Mouse (Mus musculus): Measurements from ENCODE around the gene Snai3. TPM values are rescaled to one million over a fixed set of nuclear protein-coding genes. Genes with fewer than 3 reads are reported as not detected.

The Snai3 gene
- 0.16 and 0.38 TPM in 2 replicates for polyA plus RNA-seq (2016; fragmentation: Nextera tagmentation; extraction: Ambion mirVana)

DNA sequence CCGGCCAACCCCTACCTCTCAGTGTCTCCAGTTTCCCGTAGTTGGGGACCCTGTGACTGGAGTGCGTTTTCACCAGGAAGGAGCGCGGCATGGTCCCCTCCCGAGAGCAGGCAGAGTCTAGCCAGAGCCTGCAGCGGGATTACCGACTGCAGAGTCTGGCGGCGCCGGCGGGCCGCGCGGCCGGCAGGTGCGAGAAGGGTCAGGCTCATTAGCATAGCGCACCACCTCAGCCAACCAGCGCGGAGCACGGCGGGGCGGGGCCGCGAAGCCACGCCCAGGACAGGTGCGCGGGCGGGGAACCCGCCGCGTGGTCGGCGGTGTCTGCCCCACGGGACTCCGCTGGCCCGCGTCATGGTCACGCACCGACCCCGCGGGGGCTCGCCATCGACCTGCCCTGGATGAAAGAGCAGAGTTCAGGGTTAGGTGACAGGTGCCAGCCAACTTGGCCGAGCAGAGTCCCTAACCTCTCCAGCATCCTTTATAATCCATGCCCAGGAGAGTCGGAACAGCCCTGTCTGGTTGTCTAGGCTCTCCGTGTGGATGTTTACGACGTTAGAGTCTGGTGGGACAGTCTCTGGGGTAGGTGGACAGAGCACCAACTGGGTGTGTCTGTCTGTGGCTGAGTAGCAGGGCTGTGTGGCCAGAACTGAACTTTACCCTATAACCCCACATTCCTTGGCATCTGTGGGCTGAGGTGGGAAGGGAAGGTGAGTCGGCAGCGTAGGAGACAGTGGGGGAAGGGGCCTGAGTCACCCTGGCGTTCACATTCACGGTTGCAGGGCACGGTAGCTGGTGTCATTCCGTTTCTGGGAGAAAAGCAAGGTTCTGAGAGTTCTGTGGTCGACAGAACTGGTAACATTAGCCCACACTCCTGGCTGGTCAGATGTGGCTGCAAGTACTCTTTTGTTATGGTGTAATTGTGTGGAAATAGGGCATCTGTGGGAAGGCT is at the start of gene Snai3:
Snai3 (minus strand) TSS at position 210 of the 949 bp plus-strand sequence.
- H3K36me3 ChIP-seq = peaks cover 7% of the 10 kb centered on the region
- H3K27me3 ChIP-seq = peaks cover 81% of the 10 kb centered on the region
- H3K4me1 ChIP-seq (replicated peaks) = peaks cover 18% of the 10 kb centered on the region
- H3K4me3 ChIP-seq (replicated peaks) = peak within 1 kb of the TSS; percentile 34
- peak; percentile 52; the same call in 1 of the 2 replicates for ATAC-seq (ENCODE audit: insufficient number of reproducible peaks, insufficient read depth, low FRiP score, low TSS enrichment, low read depth)
- no peak within 1 kb of the TSS for H3K9ac ChIP-seq (replicated peaks)
- H3K9me3 ChIP-seq = no peaks in the 10 kb centered on the region
- peak within 1 kb of the TSS; percentile 62 for H3K4me2 ChIP-seq
- WGBS = 2% methylated on average over 56 of the region's 56 CpGs
- no peak within 1 kb of the TSS for H3K27ac ChIP-seq

DNA sequence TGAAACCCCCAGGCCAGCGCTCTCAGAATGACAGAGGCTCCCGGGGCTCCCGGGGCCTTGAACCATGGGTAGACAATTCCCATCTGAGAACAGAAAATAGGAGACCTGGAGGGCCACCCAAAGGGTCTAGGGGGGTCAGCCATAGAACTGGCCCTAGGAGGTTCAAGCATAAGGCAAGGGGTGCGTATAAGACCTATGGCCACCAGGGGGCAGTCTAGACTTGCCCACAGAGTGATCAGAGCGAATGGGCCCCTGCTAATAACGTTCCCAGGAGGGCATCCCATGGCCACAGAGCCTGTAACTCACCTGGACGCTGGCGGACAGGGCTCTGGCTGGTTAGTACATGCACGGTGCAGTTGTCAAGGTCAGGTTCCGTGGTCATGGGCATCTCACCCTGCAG is 40.3 kb upstream of the Snai3 start:
- Histone ChIP-seq H3K4me1 (replicated peaks) (peaks cover 14% of the 10 kb centered on the region; the same call in 1 of the 2 replicates), H3K4me3 (replicated peaks) (no peak overlapping the region), H3K4me2 (no peak overlapping the region), H3K27ac (no peak overlapping the region), H3K27me3 (no peaks in the 10 kb centered on the region), H3K9me3 (no peaks in the 10 kb centered on the region), H3K9ac (replicated peaks) (no peak overlapping the region), H3K36me3 (peaks cover 52% of the 10 kb centered on the region)
- 35% methylated on average over 10 of the region's 10 CpGs for WGBS
- peak; percentile 26; the same call in 1 of the 2 replicates for ATAC-seq (ENCODE audit: insufficient number of reproducible peaks, insufficient read depth, low FRiP score, low TSS enrichment, low read depth)

DNA sequence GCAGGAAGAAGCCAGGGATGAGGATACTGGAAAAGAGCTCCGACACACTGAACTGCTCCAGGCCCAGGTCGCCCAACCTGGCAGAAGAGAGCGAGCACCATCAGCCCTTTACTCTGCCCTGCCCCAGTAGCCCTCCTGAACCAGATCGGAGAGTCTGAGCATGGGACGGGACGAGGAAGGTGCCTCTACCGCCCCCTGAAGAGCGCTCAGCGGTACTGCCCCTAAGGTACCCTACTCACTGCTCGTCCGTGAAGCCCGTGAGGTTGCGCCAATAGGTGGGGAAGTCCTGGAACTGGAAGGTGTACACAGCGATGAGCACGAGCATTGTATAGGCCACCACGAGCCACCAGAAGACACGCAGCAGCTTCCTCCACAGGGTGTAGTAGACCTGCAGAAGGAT is 37.4 kb upstream of the Snai3 start:
- peaks cover 73% of the 10 kb centered on the region for H3K36me3 ChIP-seq
- no peak overlapping the region for H3K27ac ChIP-seq
- no peaks in the 10 kb centered on the region for H3K27me3 ChIP-seq
- no peak overlapping the region for H3K9ac ChIP-seq (replicated peaks)
- no peak overlapping the region for H3K4me3 ChIP-seq (replicated peaks)
- no peak for ATAC-seq (ENCODE audit: insufficient number of reproducible peaks, insufficient read depth, low FRiP score, low TSS enrichment, low read depth)
- H3K9me3 ChIP-seq = no peaks in the 10 kb centered on the region
- 72% methylated on average over 17 of the region's 17 CpGs for WGBS
- H3K4me2 ChIP-seq = no peak overlapping the region
- peaks cover 5% of the 10 kb centered on the region; the same call in 1 of the 2 replicates for H3K4me1 ChIP-seq (replicated peaks)

DNA sequence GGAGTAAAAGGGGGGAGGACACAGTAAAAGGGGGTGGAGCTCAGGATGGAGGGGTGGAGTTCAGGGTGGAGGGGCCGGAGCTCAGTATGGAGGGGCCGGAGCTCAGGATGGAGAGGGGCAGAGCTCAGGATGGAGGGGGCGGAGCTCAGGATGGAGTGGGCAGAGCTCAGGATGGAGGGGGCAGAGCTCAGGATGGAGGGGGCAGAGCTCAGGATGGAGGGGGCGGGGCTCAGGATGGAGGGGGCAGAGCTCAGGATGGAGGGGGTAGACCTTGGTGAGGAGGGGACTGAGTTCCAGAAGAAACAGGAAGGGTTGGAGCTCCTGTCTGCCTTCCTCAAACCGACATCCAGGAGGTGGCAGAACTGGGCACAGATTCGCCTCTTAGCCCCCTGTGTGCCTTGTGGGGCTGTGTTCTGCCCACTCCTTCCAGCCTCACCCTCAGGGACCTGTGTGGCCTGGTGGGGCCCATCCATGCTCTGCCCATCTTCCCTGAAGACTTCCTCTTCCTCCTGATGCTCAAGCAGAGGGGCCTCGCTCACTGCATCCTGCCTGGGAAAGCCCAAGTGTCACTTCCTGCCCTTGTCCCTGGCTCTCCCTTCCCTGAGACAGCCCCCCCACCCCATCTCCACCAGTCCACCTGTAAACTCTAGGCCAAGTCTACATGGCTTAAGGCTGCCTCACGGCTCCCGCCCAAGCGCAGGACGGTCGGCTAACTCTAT is 36.6 kb upstream of the Snai3 start:
- Histone ChIP-seq H3K9me3 (no peaks in the 10 kb centered on the region), H3K27ac (no peak overlapping the region), H3K27me3 (no peaks in the 10 kb centered on the region), H3K36me3 (peaks cover 81% of the 10 kb centered on the region), H3K4me1 (replicated peaks) (peaks cover 5% of the 10 kb centered on the region; the same call in 1 of the 2 replicates), H3K4me3 (replicated peaks) (no peak overlapping the region), H3K9ac (replicated peaks) (no peak overlapping the region), H3K4me2 (no peak overlapping the region)
- WGBS = 87% methylated on average over 12 of the region's 12 CpGs
- no peak for ATAC-seq (ENCODE audit: insufficient number of reproducible peaks, insufficient read depth, low FRiP score, low TSS enrichment, low read depth)

DNA sequence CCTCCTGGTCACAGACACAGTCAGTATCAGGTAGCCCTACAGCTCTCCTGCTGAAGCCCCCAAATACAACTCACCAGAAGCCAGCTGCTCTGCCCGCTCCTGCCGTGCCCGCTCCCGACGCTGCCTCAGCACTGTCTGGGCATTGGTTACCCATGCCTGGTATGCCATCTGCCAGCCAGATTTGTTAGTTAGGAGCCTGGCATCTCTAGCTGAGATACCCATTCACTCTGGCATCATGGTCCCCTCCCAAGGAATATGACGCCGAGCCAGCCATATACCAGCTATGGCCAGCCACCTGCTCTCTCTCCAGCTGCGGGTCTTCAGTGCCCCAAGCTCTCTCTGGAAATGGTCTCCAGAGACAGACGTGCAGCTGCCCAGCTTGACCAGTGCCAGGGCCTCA is 27.9 kb upstream of the Snai3 start:
- H3K27ac ChIP-seq = no peak overlapping the region
- H3K27me3 ChIP-seq = no peaks in the 10 kb centered on the region
- peaks cover 95% of the 10 kb centered on the region for H3K36me3 ChIP-seq
- H3K4me3 ChIP-seq (replicated peaks) = no peak overlapping the region
- 95% methylated on average over 9 of the region's 9 CpGs for WGBS
- no peaks in the 10 kb centered on the region for H3K9me3 ChIP-seq
- H3K4me1 ChIP-seq (replicated peaks) = no peaks in the 10 kb centered on the region
- no peak for ATAC-seq (ENCODE audit: insufficient number of reproducible peaks, insufficient read depth, low FRiP score, low TSS enrichment, low read depth)
- H3K4me2 ChIP-seq = no peak overlapping the region
- H3K9ac ChIP-seq (replicated peaks) = no peak overlapping the region

DNA sequence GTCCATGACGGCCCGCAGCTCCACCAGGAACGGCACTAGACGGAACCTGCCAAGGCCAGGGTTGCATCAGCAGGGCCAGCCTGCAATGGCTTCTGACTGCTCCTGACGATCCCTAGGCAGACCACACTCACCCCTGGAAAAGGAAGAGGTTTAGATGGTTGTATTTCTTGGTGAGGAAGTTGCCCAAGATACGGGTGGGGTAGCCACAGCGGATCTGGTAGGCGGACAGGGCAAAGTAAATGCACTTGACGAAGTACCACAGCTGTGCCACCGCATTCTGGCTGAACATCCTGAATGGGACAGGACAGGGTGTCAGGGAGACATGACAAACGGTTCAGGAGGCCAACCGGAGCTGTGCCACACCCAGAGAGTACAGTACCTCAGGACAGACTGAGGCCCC is 24.3 kb upstream of the Snai3 start:
- Histone ChIP-seq H3K4me2 (no peak overlapping the region), H3K9ac (replicated peaks) (no peak overlapping the region), H3K27me3 (no peaks in the 10 kb centered on the region), H3K9me3 (no peaks in the 10 kb centered on the region), H3K36me3 (peaks cover 100% of the 10 kb centered on the region), H3K27ac (no peak overlapping the region), H3K4me1 (replicated peaks) (no peaks in the 10 kb centered on the region), H3K4me3 (replicated peaks) (no peak overlapping the region)
- 91% methylated on average over 12 of the region's 12 CpGs for WGBS
- ATAC-seq (ENCODE audit: insufficient number of reproducible peaks, insufficient read depth, low FRiP score, low TSS enrichment, low read depth) = no peak

DNA sequence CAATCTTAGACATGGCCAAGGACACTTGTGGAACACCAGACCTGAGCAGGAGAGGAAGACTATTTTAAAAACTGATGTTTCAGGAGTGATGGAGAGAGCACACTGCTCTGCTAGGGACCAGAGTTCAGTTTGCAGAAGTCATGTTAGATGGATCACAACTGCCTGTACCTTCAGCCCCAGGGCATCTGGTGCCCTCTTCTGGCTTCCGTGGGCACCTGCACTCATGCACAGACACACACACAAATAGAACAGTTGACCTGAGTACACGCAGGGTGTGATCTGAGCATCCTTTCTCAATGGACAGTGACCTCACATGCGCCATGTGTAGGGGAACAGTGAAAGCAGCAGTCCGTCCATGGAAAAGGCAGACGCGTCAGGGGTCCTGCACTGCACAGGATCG is 23.3 kb upstream of the Snai3 start:
- Histone ChIP-seq H3K27ac (no peak overlapping the region), H3K4me2 (no peak overlapping the region), H3K9ac (replicated peaks) (no peak overlapping the region), H3K4me1 (replicated peaks) (no peaks in the 10 kb centered on the region), H3K27me3 (no peaks in the 10 kb centered on the region), H3K4me3 (replicated peaks) (no peak overlapping the region), H3K36me3 (peaks cover 100% of the 10 kb centered on the region), H3K9me3 (no peaks in the 10 kb centered on the region)
- ATAC-seq (ENCODE audit: insufficient number of reproducible peaks, insufficient read depth, low FRiP score, low TSS enrichment, low read depth) = no peak
- 97% methylated on average over 7 of the region's 7 CpGs for WGBS

DNA sequence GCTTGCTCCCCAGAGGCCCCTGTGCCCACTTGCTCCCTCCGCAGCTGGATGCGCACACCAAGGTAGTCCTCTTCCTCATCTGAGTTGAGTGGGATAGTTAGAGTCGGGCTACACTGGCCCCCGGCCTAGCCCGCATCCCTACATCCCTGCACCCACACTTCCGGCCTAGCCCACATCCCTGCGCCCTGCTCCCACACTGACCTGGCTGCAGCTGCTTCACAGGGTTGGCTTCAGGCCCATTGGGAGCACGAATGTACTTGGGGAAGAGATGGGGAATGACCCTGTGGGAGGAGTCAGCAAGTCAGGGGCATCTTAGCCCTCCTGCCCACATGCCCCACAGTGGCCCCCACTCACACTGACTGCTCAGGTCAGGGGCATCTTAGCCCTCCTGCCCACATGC is 21.9 kb upstream of the Snai3 start:
- Histone ChIP-seq H3K4me3 (replicated peaks) (no peak overlapping the region), H3K9ac (replicated peaks) (no peak overlapping the region), H3K27me3 (no peaks in the 10 kb centered on the region), H3K4me2 (no peak overlapping the region), H3K4me1 (replicated peaks) (no peaks in the 10 kb centered on the region), H3K9me3 (no peaks in the 10 kb centered on the region), H3K36me3 (peaks cover 99% of the 10 kb centered on the region), H3K27ac (no peak overlapping the region)
- 94% methylated on average over 8 of the region's 8 CpGs for WGBS
- ATAC-seq (ENCODE audit: insufficient number of reproducible peaks, insufficient read depth, low FRiP score, low TSS enrichment, low read depth) = no peak

DNA sequence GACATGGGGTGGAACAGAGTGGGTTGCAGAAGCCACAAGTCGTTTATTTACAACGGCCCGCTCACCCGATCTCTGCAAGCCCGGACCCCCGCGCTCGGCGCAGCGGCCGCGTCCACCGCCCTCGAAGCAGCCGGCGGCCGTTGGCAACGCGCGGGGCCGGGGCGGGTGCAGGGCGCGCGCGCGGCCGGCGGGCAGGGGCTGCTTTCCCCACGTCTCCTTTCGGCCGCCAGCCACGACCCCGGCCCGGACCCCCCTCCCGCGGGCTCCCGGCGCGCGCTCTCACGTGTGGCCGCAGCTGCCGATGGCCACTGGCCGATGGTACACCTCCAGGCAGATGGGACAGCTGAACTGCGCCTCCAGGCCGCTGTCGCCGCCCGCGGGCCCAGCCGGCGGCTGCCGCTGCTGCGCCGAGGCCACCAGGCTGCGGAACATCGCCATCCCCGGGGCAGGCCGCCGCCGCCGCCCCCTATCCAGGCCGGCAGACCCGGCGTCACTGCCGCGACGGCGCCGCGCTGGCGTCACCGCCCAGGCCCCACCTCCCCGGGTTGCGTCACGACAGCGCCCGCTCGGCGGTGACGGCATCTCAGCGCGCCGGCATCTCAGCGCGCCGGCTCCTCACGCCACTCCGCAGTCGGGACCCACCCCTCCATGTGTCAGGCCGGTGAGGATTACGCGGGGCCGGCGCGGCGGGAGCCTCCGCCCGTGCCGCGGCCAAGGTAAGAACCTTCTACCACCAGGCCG is 15.2 kb upstream of the Snai3 start, which contains the start of the genes Rnf166 and Ctu2:
Rnf166 (minus strand) TSS at position 485 of the 741 bp plus-strand sequence.
Ctu2 (plus strand) TSS at position 564 of the 741 bp plus-strand sequence.
- under 1% methylated on average over 91 of the region's 103 CpGs for WGBS
- peak; percentile 77 for ATAC-seq (ENCODE audit: insufficient number of reproducible peaks, insufficient read depth, low FRiP score, low TSS enrichment, low read depth)
- Histone ChIP-seq H3K27me3 (no peaks in the 10 kb centered on the region), H3K9ac (replicated peaks) (peak within 1 kb of the TSS; percentile 91), H3K36me3 (peaks cover 55% of the 10 kb centered on the region), H3K4me2 (peak within 1 kb of the TSS; percentile 90), H3K9me3 (no peaks in the 10 kb centered on the region), H3K4me1 (replicated peaks) (peaks cover 20% of the 10 kb centered on the region), H3K4me3 (replicated peaks) (peak within 1 kb of the TSS; percentile 98), H3K27ac (peak within 1 kb of the TSS; percentile 79)

DNA sequence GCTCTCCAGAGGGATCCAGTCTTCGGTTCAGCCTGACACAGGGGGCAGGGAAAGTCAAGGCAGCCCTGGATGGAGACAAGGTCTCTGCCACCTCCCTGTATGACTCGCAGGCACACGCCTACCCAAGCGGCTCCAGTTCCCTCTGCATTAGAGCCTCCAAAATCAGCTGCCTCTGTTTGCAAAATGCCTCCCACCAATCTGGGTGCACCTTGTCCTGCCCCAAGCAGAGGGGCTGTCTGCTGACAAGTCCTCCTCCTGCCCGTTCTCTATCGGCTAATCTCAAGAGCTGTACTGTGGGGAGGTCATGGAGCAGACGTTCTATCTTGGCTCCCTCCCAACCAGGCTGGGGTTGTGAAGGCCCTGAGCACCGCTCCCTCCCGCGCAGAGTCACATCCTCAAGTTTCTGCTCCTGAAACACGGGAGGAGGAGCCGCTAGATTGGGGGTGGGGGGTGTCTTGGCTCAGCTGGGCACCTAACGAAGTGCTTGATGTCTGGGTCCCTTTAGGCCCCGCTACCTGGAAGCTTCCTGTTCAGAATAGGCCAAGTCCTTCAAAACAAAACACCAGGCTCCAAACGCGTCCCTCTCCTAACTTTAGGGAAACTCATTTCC is 14.5 kb upstream of the Snai3 start:
- 11% methylated on average over 16 of the region's 16 CpGs for WGBS
- H3K27me3 ChIP-seq = no peaks in the 10 kb centered on the region
- no peak for ATAC-seq (ENCODE audit: insufficient number of reproducible peaks, insufficient read depth, low FRiP score, low TSS enrichment, low read depth)

More for the DNA sequence above, 14.5 kb upstream of the Snai3 start:
- peak overlapping the region; percentile 98 for H3K4me3 ChIP-seq (replicated peaks)
- no peak overlapping the region for H3K27ac ChIP-seq
- H3K4me2 ChIP-seq = peak overlapping the region; percentile 90
- H3K36me3 ChIP-seq = peaks cover 53% of the 10 kb centered on the region
- H3K9me3 ChIP-seq = no peaks in the 10 kb centered on the region
- H3K9ac ChIP-seq (replicated peaks) = peak overlapping the region; percentile 91
- H3K4me1 ChIP-seq (replicated peaks) = peaks cover 20% of the 10 kb centered on the region
